Mouse (Mus musculus) gastrocnemius, postnatal 25 days (tissue): ENCODE results near the gene Best3. TPM values are rescaled to one million over a fixed set of nuclear protein-coding genes. Genes with fewer than 3 reads are reported as not detected.
A peak's percentile ranks its signal among the peaks of the same experiment; 100 is the strongest.
"Not testable (repeated sequence)": the region's sequence is repeated elsewhere in the genome, so short reads cannot be mapped to it uniquely, and the experiment has no call there.

ENCODE experiments used
- DNase-seq: peaks from one replicate; pipeline ENCODE4 v3.0.0; 2022
- total RNA-seq, 2 experiments: library from RNA; stranded (reverse); gene quantifications; 1 replicate in 1 of 2; 2 replicates in 1 of 2; pipeline ENCODE4 v1.2.3; 2021

Best3 gene
- total RNA-seq, 2 experiments from 2014 or later, result 18.2 to 18.6 TPM

- no peak for DNase-seq
Observed at GRCm38 (mm10) chr10:116978841-116979240, 7.3 kb upstream of the Best3 start.

DNA sequence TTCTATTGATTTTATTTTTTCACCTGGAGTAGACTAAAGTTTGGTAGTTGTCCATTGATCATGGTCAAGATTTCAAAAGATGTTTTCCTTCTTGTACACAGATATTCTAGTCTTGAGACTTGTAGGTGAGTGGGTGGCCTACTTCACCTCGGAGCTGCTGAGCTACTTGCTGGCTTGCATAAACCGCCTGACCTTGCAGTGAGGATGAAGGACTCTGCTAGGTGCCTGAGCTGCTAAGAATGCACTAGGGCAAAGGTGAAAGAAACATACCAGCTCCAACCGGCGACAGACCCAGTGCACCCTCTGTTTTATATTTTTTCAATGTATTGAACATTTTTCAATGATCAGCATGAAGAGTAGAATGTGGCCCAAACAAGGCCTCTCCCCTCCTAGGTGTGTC is 5.8 kb upstream of the Best3 start:
- DNase-seq, result no peak

GRCm38 (mm10) chr10:116980888-116981287 is 5.2 kb upstream of the Best3 start:
- DNase-seq, result no peak

- no peak for DNase-seq
Observed at GRCm38 (mm10) chr10:116982526-116982925, 3.6 kb upstream of the Best3 start.

GRCm38 (mm10) chr10:116984836-116985235 is 1.3 kb upstream of the Best3 start:
- DNase-seq, result no peak

- no peak for DNase-seq
Observed at GRCm38 (mm10) chr10:116993971-116994370, 7.9 kb downstream of the Best3 start.

GRCm38 (mm10) chr10:116995162-116995561 is 9.0 kb downstream of the Best3 start:
- no peak for DNase-seq

- no peak for DNase-seq
Observed at GRCm38 (mm10) chr10:116995584-116996235, 9.6 kb downstream of the Best3 start.

GRCm38 (mm10) chr10:116996236-116996600 is 10.1 kb downstream of the Best3 start:
- DNase-seq, result peak; percentile 84

DNA sequence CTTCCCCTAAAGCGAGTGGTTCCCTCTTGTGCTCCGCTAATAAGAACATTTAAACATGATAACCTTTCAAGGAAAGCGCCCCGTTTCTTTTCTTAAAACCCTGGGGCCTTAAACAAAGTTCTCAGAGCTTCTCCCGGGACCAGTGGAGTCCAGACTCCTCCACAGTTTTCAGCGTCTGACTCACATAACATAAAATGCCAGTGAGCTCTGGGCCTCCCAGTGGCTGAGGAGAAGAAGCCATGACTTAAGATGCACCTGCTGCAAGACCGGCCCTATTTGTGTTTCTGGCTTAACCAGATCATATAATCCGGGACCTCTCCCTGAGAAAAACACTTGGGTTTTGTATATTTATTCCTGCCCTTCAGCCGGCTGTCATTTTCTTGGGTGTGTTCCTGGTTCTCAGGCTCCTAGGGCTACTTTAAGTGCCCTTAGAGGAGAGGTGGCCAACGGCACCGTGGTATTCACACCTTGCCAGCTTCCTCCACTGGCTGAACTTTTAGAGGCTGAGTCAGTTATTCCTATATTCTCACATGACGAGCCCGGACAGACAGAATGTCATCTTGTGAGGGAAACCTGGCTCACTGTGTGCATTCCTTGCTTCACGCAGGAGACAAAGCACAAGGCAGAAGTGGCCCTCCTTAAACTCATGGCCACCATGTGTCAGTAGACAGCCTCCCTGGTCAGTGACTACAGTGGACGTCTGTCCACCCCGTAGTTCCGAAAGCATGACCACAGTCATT is 12.8 kb downstream of the Best3 start:
- DNase-seq, result peak; percentile 27

DNA sequence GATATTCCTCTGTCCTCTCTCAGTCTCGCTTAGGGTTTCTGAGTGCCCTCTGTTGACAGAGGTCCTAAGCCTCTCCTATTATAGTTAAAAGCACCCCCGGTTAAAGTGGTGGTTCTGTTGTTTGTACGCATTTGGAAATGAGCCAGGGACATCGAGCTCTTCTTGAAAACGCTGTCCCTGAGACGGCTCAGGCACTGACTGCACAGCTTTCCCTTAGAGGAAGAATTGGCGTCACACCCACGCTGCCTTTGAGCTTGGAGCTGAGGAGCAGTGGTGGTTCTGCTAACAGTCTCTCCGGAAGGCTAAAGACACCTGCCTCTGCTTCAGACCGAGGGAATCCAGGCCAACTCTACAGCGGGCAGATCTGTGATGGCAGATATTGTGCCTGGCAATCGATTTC is 14.9 kb downstream of the Best3 start:
- DNase-seq, result no peak

DNA sequence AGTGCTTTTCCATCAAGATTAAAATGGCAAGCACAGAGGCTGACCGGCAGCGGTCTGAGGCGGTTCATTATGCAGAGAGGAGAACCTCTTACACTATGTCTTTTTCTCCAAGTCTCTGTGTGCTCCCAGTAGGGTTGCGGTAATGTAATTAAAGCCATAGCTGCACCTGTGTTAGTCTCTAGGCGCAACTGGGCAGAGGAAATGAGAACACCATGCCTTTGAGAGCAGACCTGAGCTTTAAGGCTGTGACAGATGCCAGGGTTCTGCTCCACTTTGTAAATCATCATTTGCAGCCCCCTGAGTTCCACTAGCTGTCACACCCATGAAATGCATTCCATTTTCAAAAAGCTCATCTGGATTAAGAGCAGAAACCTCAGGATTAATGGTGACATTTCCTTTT is 18.6 kb downstream of the Best3 start:
- DNase-seq, result no peak

DNA sequence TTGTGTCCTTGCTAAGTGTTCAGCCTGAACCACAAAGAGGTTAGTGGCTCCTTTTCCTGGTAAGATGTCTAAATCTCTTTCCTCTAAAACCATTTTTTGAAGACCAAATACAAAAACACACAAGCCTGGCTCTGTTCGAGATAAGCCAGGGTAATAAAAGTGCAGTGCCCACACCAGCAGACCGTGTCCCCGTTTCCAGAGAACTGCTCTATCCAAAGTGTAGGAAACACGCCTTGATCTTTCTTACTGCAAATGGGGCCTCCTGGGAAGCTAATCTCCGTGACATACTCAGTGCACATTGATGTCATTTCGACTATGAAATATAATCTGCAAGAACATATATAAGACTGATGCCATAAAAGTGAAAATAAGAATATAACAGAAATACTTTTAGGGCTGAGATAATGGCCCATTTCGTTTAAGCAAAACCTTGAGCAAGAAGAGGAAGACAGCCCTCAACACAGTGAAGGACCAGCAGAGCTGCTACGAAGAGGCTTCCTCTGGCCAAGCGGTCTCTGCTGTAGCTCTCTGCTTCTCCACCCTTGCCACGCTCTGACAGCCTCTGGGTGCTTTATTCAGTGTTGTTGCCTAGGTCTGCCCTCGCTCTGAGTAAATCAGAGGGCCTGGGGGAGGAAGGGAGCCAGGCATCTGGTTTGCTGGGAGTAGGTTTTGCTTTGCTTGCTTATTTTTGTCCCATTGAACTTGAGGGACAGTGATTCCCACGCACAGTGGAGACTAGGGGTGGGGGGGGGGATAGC is 19.8 kb downstream of the Best3 start:
- DNase-seq, result no peak

- no peak for DNase-seq
Observed at GRCm38 (mm10) chr10:117009691-117010090, 23.6 kb downstream of the Best3 start.

- no peak for DNase-seq
Observed at GRCm38 (mm10) chr10:117011047-117011446, 24.9 kb downstream of the Best3 start.

- DNase-seq, result no peak
Observed at GRCm38 (mm10) chr10:117013689-117014390, 27.7 kb downstream of the Best3 start.

- no peak for DNase-seq
Observed at GRCm38 (mm10) chr10:117014565-117014964, 28.5 kb downstream of the Best3 start.

- peak; percentile 57 for DNase-seq
Observed at GRCm38 (mm10) chr10:117018281-117018840, 32.2 kb downstream of the Best3 start.

DNA sequence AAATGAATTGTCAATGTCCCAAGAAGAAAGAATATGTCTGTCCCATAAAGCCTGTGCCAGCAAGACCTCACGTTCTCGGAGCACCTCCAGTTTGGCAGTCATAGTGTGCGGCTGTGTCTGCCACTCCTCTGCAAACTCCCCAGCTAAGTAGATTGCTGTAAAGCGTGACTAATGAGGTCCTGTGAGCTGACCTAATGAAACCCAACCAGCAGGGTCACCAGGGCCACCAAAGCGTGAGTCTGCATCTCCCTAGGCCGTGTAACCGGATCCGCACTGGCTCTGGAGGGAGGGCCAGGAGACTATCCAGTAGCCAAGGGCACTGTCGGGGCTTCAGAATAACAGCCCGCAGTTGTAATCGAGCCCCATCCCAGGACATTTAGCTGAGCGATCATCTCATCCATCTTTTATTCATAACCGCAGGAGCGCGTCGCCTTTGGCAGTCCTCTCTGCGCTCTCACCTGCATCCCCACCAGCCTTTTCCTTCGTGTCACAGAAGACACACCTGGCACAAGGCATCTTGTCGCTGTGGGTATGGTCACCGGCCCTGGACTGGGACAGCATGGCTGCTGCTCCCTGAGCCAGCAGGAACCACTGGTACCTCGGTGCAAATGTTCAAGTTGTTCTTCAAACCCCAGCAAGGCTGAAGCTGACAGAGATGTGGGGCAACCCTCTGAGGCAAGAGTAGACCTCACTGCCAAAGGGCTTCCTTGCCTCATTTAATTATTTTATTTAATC is 35.1 kb downstream of the Best3 start:
- DNase-seq, result peak; percentile 80

- no peak for DNase-seq
Observed at GRCm38 (mm10) chr10:117023693-117024092, 37.6 kb downstream of the Best3 start.

- DNase-seq, result not testable (repeated sequence)
Observed at GRCm38 (mm10) chr10:117025776-117026175, 39.7 kb downstream of the Best3 start.
